Mouse (Mus musculus) granulocyte monocyte progenitor cell, adult 5-6 weeks (primary cell): ENCODE results near the gene Tdrd12. TPM values are rescaled to one million over a fixed set of nuclear protein-coding genes. Genes with fewer than 3 reads are reported as not detected.
"Not testable (repeated sequence)": the region's sequence is repeated elsewhere in the genome, so short reads cannot be mapped to it uniquely, and the experiment has no call there.

Source experiments
- ATAC-seq: replicated peaks from 2 replicates; pipeline ENCODE4 v1.8.0; 2016; ENCODE audit warnings: mild to moderate bottlenecking, moderate TSS enrichment, inconsistent platforms; ENCODE audit not compliant: poor library complexity, severe bottlenecking
- total RNA-seq, 2 experiments: library from RNA; stranded (forward) in 1 of 2; stranded (reverse) in 1 of 2; fragments of 200-712, 200-1000 nt in 1 of 2; fragments of >200 nt in 1 of 2; fragmentation: Nextera tagmentation in 1 of 2; gene quantifications; 2 replicates each; pipeline ENCODE4 v1.2.3; 2014 to 2017

The Tdrd12 gene
- total RNA-seq (2014; fragmentation: Nextera tagmentation) (not detected in 2 replicates), total RNA-seq (2017) (not detected in 2 replicates)

- peak; percentile 55; the same call in 1 of the 2 replicates for ATAC-seq
These were observed at the start of gene Tdrd12 for GRCm38 (mm10) chr7:35537562-35537961. Gene Tdrd12, minus strand, starts transcription at chr7:35537745.

GRCm38 (mm10) chr7:35586906-35587445, 49.4 kb upstream of the Tdrd12 start:
- ATAC-seq: no peak

GRCm38 (mm10) chr7:35586055-35586905, 48.7 kb upstream of the Tdrd12 start, which contains the start of gene Ankrd27:
Gene Ankrd27, plus strand, starts transcription at chr7:35586244.
- peak; percentile 74 for ATAC-seq

GRCm38 (mm10) chr7:35585191-35586054, 47.9 kb upstream of the Tdrd12 start, which contains the start of gene Rgs9bp:
Gene Rgs9bp, minus strand, starts transcription at chr7:35585582.
- ATAC-seq: peak; percentile 23

- peak; percentile 3; the same call in 1 of the 2 replicates for ATAC-seq
These were observed 47.2 kb upstream of the Tdrd12 start for GRCm38 (mm10) chr7:35584786-35585190.

GRCm38 (mm10) chr7:35584068-35584785, 46.7 kb upstream of the Tdrd12 start:
- ATAC-seq: no peak; the same call in 1 of the 2 replicates

- no peak for ATAC-seq
These were observed 46.0 kb upstream of the Tdrd12 start for GRCm38 (mm10) chr7:35583476-35584025.

- ATAC-seq: no peak
These were observed 45.2 kb upstream of the Tdrd12 start for GRCm38 (mm10) chr7:35582719-35583118.

- peak; percentile 79 for ATAC-seq
These were observed 42.3 kb upstream of the Tdrd12 start for GRCm38 (mm10) chr7:35579849-35580248.

GRCm38 (mm10) chr7:35570883-35571282, 33.3 kb upstream of the Tdrd12 start:
- not testable (repeated sequence) for ATAC-seq

GRCm38 (mm10) chr7:35569724-35570123, 32.2 kb upstream of the Tdrd12 start:
- ATAC-seq: not testable (repeated sequence)

- not testable (repeated sequence) for ATAC-seq
These were observed 28.4 kb upstream of the Tdrd12 start for GRCm38 (mm10) chr7:35565965-35566364.

- not testable (repeated sequence) for ATAC-seq
These were observed 27.3 kb upstream of the Tdrd12 start for GRCm38 (mm10) chr7:35564872-35565271.

- no peak for ATAC-seq
These were observed 26.7 kb upstream of the Tdrd12 start for GRCm38 (mm10) chr7:35564067-35564865.

- ATAC-seq: no peak
These were observed 25.5 kb upstream of the Tdrd12 start for GRCm38 (mm10) chr7:35563071-35563470.

- ATAC-seq: no peak; the same call in 1 of the 2 replicates
These were observed 22.3 kb upstream of the Tdrd12 start for GRCm38 (mm10) chr7:35559838-35560237.

GRCm38 (mm10) chr7:35558681-35559080, 21.1 kb upstream of the Tdrd12 start:
- ATAC-seq: no peak

GRCm38 (mm10) chr7:35557577-35557976, 20.0 kb upstream of the Tdrd12 start:
- peak; percentile 39 for ATAC-seq

- no peak for ATAC-seq
These were observed 19.4 kb upstream of the Tdrd12 start for GRCm38 (mm10) chr7:35556905-35557304.
